Mouse (Mus musculus) olfactory bulb, adult 2 months (tissue): ENCODE measurements around the gene Prpf19. TPM values are rescaled to one million over a fixed set of nuclear protein-coding genes. Genes with fewer than 3 reads are reported as not detected.
A peak's percentile ranks its signal among the peaks of the same experiment; 100 is the strongest.

Source experiments
- H3K27ac ChIP-seq: fragments of 200-500 bp; 2 replicates; pipeline ENCODE4 v1.5.1; 2012; ENCODE audit warnings: low read depth, low read length; ENCODE audit not compliant: insufficient read depth
- H3K4me1 ChIP-seq: fragments of 200-500 bp; 2 replicates; pipeline ENCODE4 v1.6.1; 2012; ENCODE audit warnings: low read length; ENCODE audit not compliant: control insufficient read depth, insufficient read depth
- H3K4me3 ChIP-seq: fragments of 200-500 bp; 2 replicates; pipeline ENCODE4 v1.5.1; 2012; ENCODE audit warnings: mild to moderate bottlenecking, low read depth, low read length, moderate library complexity; ENCODE audit not compliant: insufficient read depth
- CTCF ChIP-seq: fragments of 200-500 bp; IDR thresholded peaks from 2 replicates; pipeline ENCODE4 v1.5.1; 2012; ENCODE audit warnings: low read depth, mild to moderate bottlenecking, low read length, moderate library complexity; ENCODE audit not compliant: insufficient read depth
- POLR2A ChIP-seq: fragments of 200-500 bp; IDR thresholded peaks from 2 replicates; pipeline ENCODE4 v1.6.1; 2012; ENCODE audit warnings: mild to moderate bottlenecking, low read depth, low read length, moderate library complexity; ENCODE audit not compliant: insufficient read depth
- WGBS: fragments of 180-500 bp; shearing (Covaris S2); methylation state at CpG from one replicate; pipeline ENCODE4 v1.1.7; 2018; 5-methylcytosine and 5-hydroxymethylcytosine counted together
- polyA plus RNA-seq: library from polyadenylated mRNA; stranded (reverse); fragments of >200 nt; gene quantifications from 2 replicates; pipeline ENCODE4 v1.2.4, GENCODE M21; 2012; ENCODE audit warnings: low replicate concordance; ENCODE audit not compliant: missing spikeins, insufficient read depth, insufficient read length

Prpf19 gene
- polyA plus RNA-seq, 1 experiment: 125 TPM

GRCm38 (mm10) chr19:10905728-10906000, 10.6 kb downstream of the Prpf19 start:
- WGBS: 70% methylated on average over 5 of the region's 5 CpGs

GRCm38 (mm10) chr19:10907891-10908290, 12.9 kb downstream of the Prpf19 start:
- WGBS: 68% methylated on average over 3 of the region's 3 CpGs
- H3K27ac ChIP-seq: no peak overlapping the region
- H3K4me1 ChIP-seq: peaks cover 9% of the 10 kb centered on the region; the same call in 1 of the 2 replicates
- TF ChIP-seq POLR2A: no peak
- H3K4me3 ChIP-seq: no peak overlapping the region

More at GRCm38 (mm10) chr19:10905728-10906000, 10.6 kb downstream of the Prpf19 start:
- no peak for TF ChIP-seq POLR2A
- no peak for TF ChIP-seq CTCF
- Histone ChIP-seq H3K27ac (peak overlapping the region; percentile 27), H3K4me3 (no peak overlapping the region), H3K4me1 (0 out of 2 replicates have a peak, but pooled peaks cover 4% of the 10 kb centered on the region)

- H3K4me1 ChIP-seq: peaks cover 9% of the 10 kb centered on the region; the same call in 1 of the 2 replicates
- H3K27ac ChIP-seq: no peak overlapping the region
- H3K4me3 ChIP-seq: no peak overlapping the region
- TF ChIP-seq CTCF (no peak), POLR2A (no peak)
- 70% methylated on average over 6 of the region's 6 CpGs for WGBS
Measured at GRCm38 (mm10) chr19:10909087-10909721, 14.2 kb downstream of the Prpf19 start.

GRCm38 (mm10) chr19:10914291-10914690, 19.3 kb downstream of the Prpf19 start:
- Histone ChIP-seq H3K27ac (no peak overlapping the region), H3K4me3 (no peak overlapping the region), H3K4me1 (peaks cover 4% of the 10 kb centered on the region; the same call in 1 of the 2 replicates)
- WGBS: 69% methylated on average over 7 of the region's 7 CpGs
- TF ChIP-seq POLR2A (no peak), CTCF (no peak)

GRCm38 (mm10) chr19:10914870-10915269, 19.8 kb downstream of the Prpf19 start:
- H3K4me1 ChIP-seq: peaks cover 4% of the 10 kb centered on the region; the same call in 1 of the 2 replicates
- no peak overlapping the region for H3K4me3 ChIP-seq
- WGBS: 78% methylated on average over 2 of the region's 2 CpGs
- no peak for TF ChIP-seq CTCF
- TF ChIP-seq POLR2A: no peak
- no peak overlapping the region for H3K27ac ChIP-seq

GRCm38 (mm10) chr19:10916506-10916905, 21.5 kb downstream of the Prpf19 start:
- H3K27ac ChIP-seq: no peak overlapping the region
- 72% methylated on average over 5 of the region's 5 CpGs for WGBS
- no peak overlapping the region for H3K4me3 ChIP-seq
- TF ChIP-seq POLR2A (no peak), CTCF (no peak)
- 0 out of 2 replicates have a peak, but pooled peaks cover under 1% of the 10 kb centered on the region for H3K4me1 ChIP-seq

- no peak for TF ChIP-seq CTCF
- no peak for TF ChIP-seq POLR2A
- no peak overlapping the region for H3K27ac ChIP-seq
- 86% methylated on average over 10 of the region's 10 CpGs for WGBS
- no peak overlapping the region for H3K4me3 ChIP-seq
- H3K4me1 ChIP-seq: no peaks in the 10 kb centered on the region
Measured at GRCm38 (mm10) chr19:10918321-10918991, 23.4 kb downstream of the Prpf19 start.

GRCm38 (mm10) chr19:10920532-10920931, 25.5 kb downstream of the Prpf19 start, which contains the start of gene Zp1:
Gene Zp1, minus strand, starts transcription at chr19:10920632.
- H3K27ac ChIP-seq: no peak within 1 kb of the TSS
- WGBS: 76% methylated on average over 2 of the region's 2 CpGs
- TF ChIP-seq CTCF (no peak), POLR2A (no peak)
- no peaks in the 10 kb centered on the region for H3K4me1 ChIP-seq
- no peak within 1 kb of the TSS for H3K4me3 ChIP-seq

- Histone ChIP-seq H3K4me3 (no peak overlapping the region), H3K27ac (no peak overlapping the region), H3K4me1 (no peaks in the 10 kb centered on the region)
- WGBS: 67% methylated on average over 3 of the region's 3 CpGs
- TF ChIP-seq POLR2A (no peak), CTCF (no peak)
Measured at GRCm38 (mm10) chr19:10921058-10921457, 26.0 kb downstream of the Prpf19 start.

- Histone ChIP-seq H3K4me1 (no peaks in the 10 kb centered on the region), H3K27ac (no peak overlapping the region), H3K4me3 (no peak overlapping the region)
- WGBS: 66% methylated on average over 4 of the region's 4 CpGs
- TF ChIP-seq POLR2A: no peak
- TF ChIP-seq CTCF: no peak
Measured at GRCm38 (mm10) chr19:10924220-10924619, 29.2 kb downstream of the Prpf19 start.
